Mouse (Mus musculus): ENCODE measurements around the gene Ang. TPM values are rescaled to one million over a fixed set of nuclear protein-coding genes. Genes with fewer than 3 reads are reported as not detected.

The Ang gene
- polyA plus RNA-seq (2015; fragmentation: Nextera tagmentation; extraction: Ambion mirVana) = 85.3 and 131 TPM in 2 replicates

- no peak for ATAC-seq
- peaks cover 37% of the 10 kb centered on the region for H3K4me1 ChIP-seq (ENCODE audit: insufficient read depth)
- no peaks in the 10 kb centered on the region for H3K36me3 ChIP-seq (replicated peaks; ENCODE audit: insufficient read depth, low read length)
- peak within 1 kb of the TSS; percentile 85 for H3K4me2 ChIP-seq (ENCODE audit: low read depth, low read length)
- DNase-seq = peak; percentile 50
- TF ChIP-seq CTCF (IDR thresholded peaks at IDR 0.05; ENCODE audit: low read depth) (no peak), EP300 (IDR thresholded peaks at IDR 0.05; ENCODE audit: low read depth) (peak; percentile 34; the same call in 1 of the 2 replicates)
- H3K9me3 ChIP-seq (ENCODE audit: low read length) = no peaks in the 10 kb centered on the region
- H3K4me3 ChIP-seq (ENCODE audit: low read depth, low read length) = peak within 1 kb of the TSS; percentile 61
- peak within 1 kb of the TSS; percentile 95 for H3K27ac ChIP-seq (ENCODE audit: low read depth)
- WGBS (ENCODE audit: insufficient replicate concordance) = 8% methylated on average over 33 of the region's 33 CpGs
- peak within 1 kb of the TSS; percentile 69 for H3K9ac ChIP-seq (replicated peaks)
- no peaks in the 10 kb centered on the region for H3K27me3 ChIP-seq (ENCODE audit: insufficient read depth, low read length)
These were observed at the start of gene Ang, which contains the start of gene Rnase4 for GRCm38 (mm10) chr14:51090921-51091900. Ang (plus strand) TSS chr14:51091150. Rnase4 (plus strand) TSS chr14:51091077.

- 73% methylated on average over 6 of the region's 6 CpGs for WGBS (ENCODE audit: insufficient replicate concordance)
- no peak for DNase-seq
These were observed 49.2 kb upstream of the Ang start, which contains the start of gene Rnase9 for GRCm38 (mm10) chr14:51041769-51042168. Rnase9 (minus strand) TSS chr14:51041869.

GRCm38 (mm10) chr14:51047846-51048245 is 43.1 kb upstream of the Ang start:
- DNase-seq (no peak), ATAC-seq (no peak)
- TF ChIP-seq CTCF (IDR thresholded peaks at IDR 0.05; ENCODE audit: low read depth) = no peak
- TF ChIP-seq EP300 (IDR thresholded peaks at IDR 0.05; ENCODE audit: low read depth) = no peak
- 18% methylated on average over 5 of the region's 5 CpGs for WGBS (ENCODE audit: insufficient replicate concordance)
- no peak overlapping the region for H3K9ac ChIP-seq (replicated peaks)
- H3K36me3 ChIP-seq (replicated peaks; ENCODE audit: insufficient read depth, low read length) = no peaks in the 10 kb centered on the region
- no peak overlapping the region for H3K4me3 ChIP-seq (ENCODE audit: low read depth, low read length)
- no peak overlapping the region for H3K27ac ChIP-seq (ENCODE audit: low read depth)
- H3K9me3 ChIP-seq (ENCODE audit: low read length) = no peaks in the 10 kb centered on the region
- H3K27me3 ChIP-seq (ENCODE audit: insufficient read depth, low read length) = no peaks in the 10 kb centered on the region
- H3K4me1 ChIP-seq (ENCODE audit: insufficient read depth) = peaks cover 2% of the 10 kb centered on the region; the same call in 1 of the 2 replicates
- H3K4me2 ChIP-seq (ENCODE audit: low read depth, low read length) = no peak overlapping the region

More at GRCm38 (mm10) chr14:51041769-51042168, 49.2 kb upstream of the Ang start, which contains the start of gene Rnase9:
- no peak within 1 kb of the TSS for H3K27ac ChIP-seq (ENCODE audit: low read depth)
- H3K9ac ChIP-seq (replicated peaks) = no peak within 1 kb of the TSS
- no peaks in the 10 kb centered on the region for H3K27me3 ChIP-seq (ENCODE audit: insufficient read depth, low read length)
- H3K4me3 ChIP-seq (ENCODE audit: low read depth, low read length) = no peak within 1 kb of the TSS
- H3K4me1 ChIP-seq (ENCODE audit: insufficient read depth) = no peaks in the 10 kb centered on the region
- no peaks in the 10 kb centered on the region for H3K9me3 ChIP-seq (ENCODE audit: low read length)
- no peak within 1 kb of the TSS for H3K4me2 ChIP-seq (ENCODE audit: low read depth, low read length)
- no peak for ATAC-seq
- TF ChIP-seq EP300 (IDR thresholded peaks at IDR 0.05; ENCODE audit: low read depth) (no peak), CTCF (IDR thresholded peaks at IDR 0.05; ENCODE audit: low read depth) (no peak)
- H3K36me3 ChIP-seq (replicated peaks; ENCODE audit: insufficient read depth, low read length) = no peaks in the 10 kb centered on the region

GRCm38 (mm10) chr14:51050063-51050462 is 40.9 kb upstream of the Ang start, which contains the start of gene Rnase11:
Rnase11 (minus strand) TSS chr14:51050163.
- H3K4me2 ChIP-seq (ENCODE audit: low read depth, low read length) = no peak within 1 kb of the TSS
- H3K27ac ChIP-seq (ENCODE audit: low read depth) = no peak within 1 kb of the TSS
- no peak within 1 kb of the TSS for H3K4me3 ChIP-seq (ENCODE audit: low read depth, low read length)
- no peak for DNase-seq
- H3K9ac ChIP-seq (replicated peaks) = no peak within 1 kb of the TSS
- 66% methylated on average over 2 of the region's 2 CpGs for WGBS (ENCODE audit: insufficient replicate concordance)
- no peaks in the 10 kb centered on the region for H3K9me3 ChIP-seq (ENCODE audit: low read length)
- H3K36me3 ChIP-seq (replicated peaks; ENCODE audit: insufficient read depth, low read length) = no peaks in the 10 kb centered on the region
- peaks cover 2% of the 10 kb centered on the region for H3K4me1 ChIP-seq (ENCODE audit: insufficient read depth)
- TF ChIP-seq CTCF (IDR thresholded peaks at IDR 0.05; ENCODE audit: low read depth) (no peak), EP300 (IDR thresholded peaks at IDR 0.05; ENCODE audit: low read depth) (no peak)
- H3K27me3 ChIP-seq (ENCODE audit: insufficient read depth, low read length) = no peaks in the 10 kb centered on the region
- no peak for ATAC-seq

- no peak overlapping the region for H3K27ac ChIP-seq (ENCODE audit: low read depth)
- H3K4me1 ChIP-seq (ENCODE audit: insufficient read depth) = peaks cover 2% of the 10 kb centered on the region
- no peak for DNase-seq
- WGBS (ENCODE audit: insufficient replicate concordance) = 61% methylated on average over 5 of the region's 5 CpGs
- ATAC-seq = no peak
- no peaks in the 10 kb centered on the region for H3K9me3 ChIP-seq (ENCODE audit: low read length)
- no peak overlapping the region for H3K4me2 ChIP-seq (ENCODE audit: low read depth, low read length)
- H3K27me3 ChIP-seq (ENCODE audit: insufficient read depth, low read length) = no peaks in the 10 kb centered on the region
- H3K4me3 ChIP-seq (ENCODE audit: low read depth, low read length) = no peak overlapping the region
- H3K9ac ChIP-seq (replicated peaks) = no peak overlapping the region
- no peaks in the 10 kb centered on the region for H3K36me3 ChIP-seq (replicated peaks; ENCODE audit: insufficient read depth, low read length)
- no peak for TF ChIP-seq EP300 (IDR thresholded peaks at IDR 0.05; ENCODE audit: low read depth)
- TF ChIP-seq CTCF (IDR thresholded peaks at IDR 0.05; ENCODE audit: low read depth) = no peak
These were observed 39.0 kb upstream of the Ang start for GRCm38 (mm10) chr14:51051941-51052340.

- Histone ChIP-seq H3K9me3 (ENCODE audit: low read length) (no peaks in the 10 kb centered on the region), H3K36me3 (replicated peaks; ENCODE audit: insufficient read depth, low read length) (no peaks in the 10 kb centered on the region), H3K4me1 (ENCODE audit: insufficient read depth) (peaks cover 8% of the 10 kb centered on the region), H3K9ac (replicated peaks) (no peak overlapping the region), H3K27ac (ENCODE audit: low read depth) (no peak overlapping the region), H3K27me3 (ENCODE audit: insufficient read depth, low read length) (no peaks in the 10 kb centered on the region), H3K4me3 (ENCODE audit: low read depth, low read length) (no peak overlapping the region), H3K4me2 (ENCODE audit: low read depth, low read length) (no peak overlapping the region)
- ATAC-seq = no peak
- 68% methylated on average over 5 of the region's 5 CpGs for WGBS (ENCODE audit: insufficient replicate concordance)
- TF ChIP-seq CTCF (IDR thresholded peaks at IDR 0.05; ENCODE audit: low read depth) (no peak), EP300 (IDR thresholded peaks at IDR 0.05; ENCODE audit: low read depth) (no peak)
- DNase-seq = no peak
These were observed 37.8 kb upstream of the Ang start for GRCm38 (mm10) chr14:51053176-51053575.

Data from liver, postnatal 0 days (tissue).